Mouse (Mus musculus): ENCODE results near the gene Mras. TPM values are rescaled to one million over a fixed set of nuclear protein-coding genes. Genes with fewer than 3 reads are reported as not detected.

The Mras gene
- 100 to 1,000 TPM; 132 to 154 TPM for total RNA-seq (2021)

GRCm38 (mm10) chr9:99437031-99437764, at the start of gene Mras:
TSS of gene Mras (minus strand) at chr9:99437381.
- DNase-seq: no peak

- no peak for DNase-seq
Measured at GRCm38 (mm10) chr9:99485144-99485543, 48.0 kb upstream of the Mras start.

- DNase-seq: no peak
Measured at GRCm38 (mm10) chr9:99484632-99485031, 47.5 kb upstream of the Mras start.

- DNase-seq: no peak
Measured at GRCm38 (mm10) chr9:99483191-99483590, 46.0 kb upstream of the Mras start.

- DNase-seq: no peak
Measured at GRCm38 (mm10) chr9:99480764-99481163, 43.6 kb upstream of the Mras start.

GRCm38 (mm10) chr9:99479181-99479711, 42.1 kb upstream of the Mras start:
- peak; percentile 45 to 47 for DNase-seq

GRCm38 (mm10) chr9:99471334-99471733, 34.2 kb upstream of the Mras start:
- DNase-seq: no peak

GRCm38 (mm10) chr9:99470347-99471092, 33.3 kb upstream of the Mras start:
- DNase-seq: no peak

- DNase-seq: no peak
Measured at GRCm38 (mm10) chr9:99469681-99470273, 32.6 kb upstream of the Mras start.

- DNase-seq: no peak
Measured at GRCm38 (mm10) chr9:99468572-99468971, 31.4 kb upstream of the Mras start.

GRCm38 (mm10) chr9:99464876-99465275, 27.7 kb upstream of the Mras start:
- DNase-seq: no peak

GRCm38 (mm10) chr9:99459730-99460129, 22.5 kb upstream of the Mras start:
- DNase-seq: no peak

- no peak for DNase-seq
Measured at GRCm38 (mm10) chr9:99458529-99459208, 21.5 kb upstream of the Mras start.

- no peak for DNase-seq
Measured at GRCm38 (mm10) chr9:99454211-99454610, 17.0 kb upstream of the Mras start.

- no peak for DNase-seq
Measured at GRCm38 (mm10) chr9:99451161-99451560, 14.0 kb upstream of the Mras start, which contains the start of gene Nme9. TSS of gene Nme9 (plus strand) at chr9:99451475.

GRCm38 (mm10) chr9:99449886-99450647, 12.9 kb upstream of the Mras start:
- no peak for DNase-seq

- DNase-seq: no peak
Measured at GRCm38 (mm10) chr9:99447323-99447722, 10.1 kb upstream of the Mras start.

GRCm38 (mm10) chr9:99446259-99446658, 9.1 kb upstream of the Mras start:
- DNase-seq: no peak

GRCm38 (mm10) chr9:99444590-99445178, 7.5 kb upstream of the Mras start:
- no peak for DNase-seq

- DNase-seq: no peak
Measured at GRCm38 (mm10) chr9:99441647-99442433, 4.7 kb upstream of the Mras start.

- no peak for DNase-seq
Measured at GRCm38 (mm10) chr9:99440941-99441340, 3.8 kb upstream of the Mras start.

Measured in layer of hippocampus, postnatal 36 days (tissue).